Mouse (Mus musculus) ES-E14 (cell line): ENCODE measurements around the gene Ubxn2a. TPM values are rescaled to one million over a fixed set of nuclear protein-coding genes. Genes with fewer than 3 reads are reported as not detected.

Experiments used
- DNase-seq: peaks from one replicate; pipeline ENCODE4 v3.0.0-alpha.2; 2013; ENCODE audit warnings: low read depth, low spot score
- H3K27ac ChIP-seq: 2 replicates; pipeline ENCODE4 v1.5.1; 2012; ENCODE audit warnings: low read depth, mild to moderate bottlenecking, low read length, moderate library complexity, mixed read lengths; ENCODE audit not compliant: poor library complexity, insufficient read depth, severe bottlenecking
- H3K36me3 ChIP-seq: 2 replicates; pipeline ENCODE4 v1.6.1; 2012; ENCODE audit warnings: mild to moderate bottlenecking, low read length, moderate library complexity, mixed read lengths; ENCODE audit not compliant: control insufficient read depth, poor library complexity, insufficient read depth, severe bottlenecking
- H3K4me1 ChIP-seq, 2 experiments: fragments of 150-350 bp in 1 of 2; sonication (generic) in 1 of 2; 2 replicates each; pipeline ENCODE4 v1.6.1; 2012; ENCODE audit warnings: low read length in 2 of 2, mild to moderate bottlenecking in 1 of 2, mixed read lengths in 1 of 2; ENCODE audit not compliant: control insufficient read depth in 2 of 2, insufficient read depth in 2 of 2, poor library complexity in 1 of 2
- H3K4me3 ChIP-seq, 2 experiments: fragments of 150-350 bp in 1 of 2; sonication (generic) in 1 of 2; 2 replicates each; pipeline ENCODE4 v1.5.1; 2012; ENCODE audit warnings: low read length in 2 of 2, low read depth in 1 of 2, mild to moderate bottlenecking in 1 of 2, mixed read lengths in 1 of 2; ENCODE audit not compliant: insufficient read depth in 1 of 2, poor library complexity in 1 of 2, severe bottlenecking in 1 of 2
- H3K9ac ChIP-seq: 2 replicates; pipeline ENCODE4 v1.6.1; 2012; ENCODE audit warnings: low read depth, mild to moderate bottlenecking, low read length, mixed read lengths; ENCODE audit not compliant: poor library complexity, insufficient read depth, severe bottlenecking
- H3K9me3 ChIP-seq: fragments of 150-350 bp; sonication (generic); 2 replicates; pipeline ENCODE4 v1.6.1; 2012; ENCODE audit warnings: low read depth, mild to moderate bottlenecking, low read length; ENCODE audit not compliant: control insufficient read depth, insufficient read depth
- CHD2 ChIP-seq: IDR thresholded peaks from 2 replicates; pipeline ENCODE4 v1.6.1; 2014; ENCODE audit warnings: mild to moderate bottlenecking, low read depth, low read length, inconsistent platforms
- HCFC1 ChIP-seq: IDR thresholded peaks from 2 replicates; pipeline ENCODE4 v1.6.1; 2012; ENCODE audit warnings: low read length, inconsistent platforms, borderline replicate concordance; ENCODE audit not compliant: insufficient read depth
- MAFK ChIP-seq: IDR thresholded peaks from 2 replicates; pipeline ENCODE4 v1.6.1; 2014; ENCODE audit warnings: mild to moderate bottlenecking, low read depth, low read length, inconsistent platforms; ENCODE audit not compliant: insufficient read depth
- ZC3H11A ChIP-seq: IDR thresholded peaks from 2 replicates; pipeline ENCODE4 v1.6.1; 2012; ENCODE audit warnings: low read depth, mild to moderate bottlenecking, inconsistent platforms, low read length, borderline replicate concordance
- ZNF384 ChIP-seq: IDR thresholded peaks from 2 replicates; pipeline ENCODE4 v1.6.1; 2012; ENCODE audit warnings: low read depth, low read length, inconsistent platforms
- in situ Hi-C, 2 experiments: fragments of 600-800 bp; cut with MboI; formaldehyde crosslinking; loops; one replicate each; pipeline ENCODE4 v1.15.1; 2025; ENCODE audit warnings: low sequenced_read_pairs in 2 of 2, inconsistent platforms in 1 of 2; ENCODE audit not compliant: unreplicated experiment in 2 of 2
- total RNA-seq: library from RNA; depleted of rRNA; stranded (reverse); fragments of 300-350 nt; gene quantifications from 2 replicates; pipeline ENCODE4 v1.2.3, GENCODE M21; 2012; rRNA removed

Gene Ubxn2a
- 67.8 and 93.7 TPM in 2 replicates for total RNA-seq

DNA sequence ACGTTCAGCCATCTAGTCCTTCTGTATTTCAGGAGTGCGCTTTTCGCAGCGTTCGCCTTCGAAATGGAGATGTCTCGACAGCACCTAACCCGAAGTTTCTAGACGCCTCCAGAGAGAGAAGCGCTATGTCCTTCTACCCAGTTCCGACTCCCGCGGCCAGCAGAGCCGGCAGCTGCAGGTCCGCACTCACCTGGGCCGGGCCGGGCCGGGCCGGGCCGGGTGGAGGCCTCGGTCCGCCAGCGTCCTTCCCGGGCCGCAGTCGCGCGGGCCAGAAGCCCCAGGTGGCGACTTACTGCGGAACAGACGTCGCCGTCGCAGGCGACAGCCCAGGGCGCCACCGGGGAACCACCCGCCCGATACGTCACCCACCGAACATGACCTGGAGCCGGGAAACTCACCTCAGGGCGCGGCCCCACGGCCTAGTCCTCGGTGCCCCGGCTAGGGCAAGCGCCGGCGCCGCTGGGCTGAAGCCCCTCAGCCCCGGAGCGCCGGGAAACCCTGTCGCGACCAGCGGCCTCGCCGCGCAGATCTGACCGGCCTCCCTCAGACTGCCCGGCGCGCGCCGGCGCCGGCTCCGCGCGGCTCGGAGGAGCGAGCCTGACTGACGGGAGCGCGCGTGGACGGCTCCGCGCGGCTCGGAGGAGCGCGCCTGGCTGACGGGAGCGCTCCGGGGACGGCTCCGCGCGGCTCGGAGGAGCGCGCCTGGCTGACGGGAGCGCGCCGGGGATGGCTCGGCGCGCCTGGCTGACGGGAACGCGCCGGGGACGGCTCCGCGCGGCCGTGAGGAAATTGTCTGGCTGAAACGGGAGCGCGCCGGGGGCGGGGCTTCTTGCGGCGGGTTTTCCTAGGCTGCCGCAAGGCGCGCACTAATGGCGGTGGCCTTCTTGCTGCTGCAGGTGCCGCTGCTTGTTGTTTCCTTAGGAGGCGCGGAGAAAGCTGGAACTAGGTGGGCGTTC, at the start of gene Ubxn2a:
Gene Ubxn2a (minus strand): TSS at position 755 of the 956 bp plus-strand sequence.
- DNase-seq = peak; percentile 91
- Histone ChIP-seq H3K4me1 (peaks cover 5 to 8% of the 10 kb centered on the region in 2 experiments), H3K36me3 (no peaks in the 10 kb centered on the region)

DNA sequence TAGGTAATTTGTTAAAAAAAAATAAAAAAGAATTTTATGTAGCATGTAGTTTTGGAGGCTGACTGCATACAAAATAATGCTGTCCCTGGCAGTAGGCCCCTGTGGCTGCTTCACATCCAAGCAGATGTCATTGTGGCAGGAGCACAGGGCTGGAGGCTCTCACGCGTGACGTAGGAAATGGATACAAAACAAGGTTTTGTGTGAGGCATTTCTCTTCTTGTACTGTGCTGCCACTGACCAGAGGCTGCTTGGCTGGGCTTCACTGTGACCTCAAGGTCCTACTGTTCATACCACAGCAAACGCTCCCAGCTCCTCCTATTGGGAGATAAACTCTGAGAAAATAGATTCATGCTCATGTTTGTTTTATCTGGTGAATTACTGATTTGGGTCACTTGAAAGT, 45.7 kb upstream of the Ubxn2a start:
- TF ChIP-seq ZNF384 (no peak), CHD2 (no peak), MAFK (no peak), HCFC1 (no peak), ZC3H11A (no peak)
- Histone ChIP-seq H3K4me1 (no peaks in the 10 kb centered on the region), H3K9ac (no peak overlapping the region), H3K9me3 (no peaks in the 10 kb centered on the region), H3K36me3 (peaks cover 5% of the 10 kb centered on the region), H3K4me3 (no peak overlapping the region), H3K27ac (no peak overlapping the region)
- in situ Hi-C loops = no loop called here
- no peak for DNase-seq

More for the DNA sequence above, at the start of gene Ubxn2a:
- TF ChIP-seq ZC3H11A = no peak
- no peak for TF ChIP-seq MAFK
- no peak for TF ChIP-seq ZNF384
- no peak; the same call in 1 of the 2 replicates for TF ChIP-seq HCFC1
- TF ChIP-seq CHD2 = no peak
- Histone ChIP-seq H3K4me3 (peak within 1 kb of the TSS; percentile 66 to 80), H3K9ac (peak within 1 kb of the TSS; percentile 86), H3K9me3 (no peaks in the 10 kb centered on the region), H3K27ac (peak within 1 kb of the TSS; percentile 98)
- in situ Hi-C loops = no loop called here

DNA sequence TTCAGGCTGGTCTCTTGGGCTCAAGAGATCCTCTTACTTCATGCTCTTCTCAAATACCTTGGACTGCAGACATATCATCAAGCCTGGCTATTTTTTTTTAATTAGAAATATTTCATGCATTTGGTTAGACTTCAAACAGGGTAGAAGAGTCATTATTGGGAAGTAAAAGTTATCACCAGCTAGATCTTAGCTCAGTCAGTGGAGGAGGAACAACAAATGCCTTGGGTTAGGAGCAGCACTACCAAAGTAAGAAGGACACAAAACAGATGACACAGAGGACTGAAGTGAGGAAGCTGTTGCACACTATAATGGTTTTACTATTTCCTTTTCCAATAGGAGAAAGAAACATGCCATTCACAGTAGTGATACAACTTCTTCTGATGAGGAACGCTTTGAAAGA, 44.8 kb upstream of the Ubxn2a start:
- no peaks in the 10 kb centered on the region for H3K9me3 ChIP-seq
- no peak overlapping the region for H3K27ac ChIP-seq
- TF ChIP-seq HCFC1 (no peak), ZC3H11A (no peak), ZNF384 (no peak), MAFK (no peak), CHD2 (no peak)
- no peaks in the 10 kb centered on the region for H3K4me1 ChIP-seq
- no peak overlapping the region for H3K4me3 ChIP-seq
- no peak overlapping the region for H3K9ac ChIP-seq
- peaks cover 5% of the 10 kb centered on the region for H3K36me3 ChIP-seq
- in situ Hi-C loops = no loop called here
- DNase-seq = no peak

DNA sequence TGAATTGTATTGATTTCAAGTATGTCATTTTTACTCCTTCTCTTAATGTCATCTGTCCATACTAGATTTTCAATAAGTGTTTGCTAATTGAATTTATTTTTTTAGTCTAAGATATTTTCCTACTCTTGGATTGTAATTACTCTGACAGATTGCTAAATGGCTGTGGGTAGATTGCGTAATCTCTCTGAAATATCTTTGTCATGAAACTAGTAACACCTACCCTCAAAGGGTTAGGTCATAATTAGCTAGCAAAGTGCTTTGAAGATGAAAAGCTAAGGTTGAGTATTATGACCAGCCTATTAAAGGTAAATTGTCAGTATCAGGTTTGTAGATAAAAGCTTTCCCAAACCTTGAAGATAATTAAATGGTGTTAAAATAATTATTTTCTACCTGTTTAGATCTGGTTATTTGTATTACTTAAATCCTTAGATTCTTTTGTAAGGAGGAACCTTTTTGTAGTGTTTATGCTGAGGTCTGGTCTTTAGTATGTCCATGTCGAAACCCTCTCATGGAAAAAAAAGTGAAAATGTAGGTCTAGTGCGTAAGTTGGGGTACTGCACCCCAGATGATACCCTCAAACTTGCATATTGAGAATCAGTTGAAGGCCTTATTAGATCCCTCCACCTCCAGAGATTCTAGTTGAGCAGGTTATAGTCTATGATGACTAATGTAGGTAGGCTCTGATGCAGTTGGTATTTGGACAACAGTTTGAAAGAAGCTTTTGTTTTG, 23.5 kb upstream of the Ubxn2a start:
- in situ Hi-C loops = no loop called here
- Histone ChIP-seq H3K4me3 (no peak overlapping the region), H3K9me3 (no peaks in the 10 kb centered on the region), H3K36me3 (no peaks in the 10 kb centered on the region), H3K9ac (no peak overlapping the region), H3K27ac (no peak overlapping the region), H3K4me1 (no peaks in the 10 kb centered on the region)
- no peak for TF ChIP-seq ZNF384
- no peak for TF ChIP-seq MAFK
- TF ChIP-seq HCFC1 = no peak
- no peak for TF ChIP-seq ZC3H11A
- TF ChIP-seq CHD2 = no peak
- DNase-seq = no peak
